In genomic region chr3:142168863-142169521, GRCm38 (mm10) we compare ENCODE assay signal across 9 mouse cellular contexts. TPM values are rescaled to one million over a fixed set of nuclear protein-coding genes. Genes with fewer than 3 reads are reported as not detected.
A peak's percentile ranks its signal among the peaks of the same experiment; 100 is the strongest.
DNase-seq lines count a peak whose midpoint lies in the region; ATAC-seq and TF ChIP-seq lines count a peak whose summit lies in the region.
"Had no signal": no experiment of that assay in that cellular context is flagged by ENCODE, and none has a peak within 500 bp of the region (broad histone marks: within the 10 kb centered on the region; RNA-seq: fewer than 3 reads in every experiment).

Gene Bmpr1b, minus strand, starts transcription at chr3:142169425.

- DNase-seq in MN1 (ENCODE audit: low spot score): peak; percentile 79
- DNase-seq in cerebellum, postnatal 25 days: peak; percentile 40 to 63
- DNase-seq in frontal cortex, postnatal 25 days (ENCODE audit: low spot score in 2 of 2): peak; percentile 47 to 61
- peak; percentile 85 for DNase-seq in hindbrain, embryonic 11.5 days (ENCODE audit: low spot score)
- DNase-seq in layer of hippocampus, postnatal 14 days (ENCODE audit: low spot score in 2 of 2): peak; percentile 57 to 62
- peak; percentile 86 for DNase-seq in lung, postnatal 0 days (ENCODE audit: low spot score)
- DNase-seq in retina, postnatal 1 day: peak; percentile 91
- no peak for DNase-seq in spleen, adult 18-20 months

- peak; percentile 92 for ATAC-seq in hindbrain, embryonic 11.5 days (ENCODE audit: low FRiP score)
- peak; percentile 87 for ATAC-seq in lung, postnatal 0 days

- TF ChIP-seq CTCF in lung, postnatal 0 days (IDR thresholded peaks at IDR 0.05): peak; percentile 68

- H3K27me3 ChIP-seq in hindbrain, embryonic 11.5 days (ENCODE audit: control insufficient read depth, insufficient read depth, low read length): peaks cover 2% of the 10 kb centered on the region; the same call in 1 of the 2 replicates
- H3K27me3 ChIP-seq in lung, postnatal 0 days (replicated peaks; ENCODE audit: insufficient read depth, low read length): no peaks in the 10 kb centered on the region

- peak within 1 kb of the TSS; percentile 72 for H3K27ac ChIP-seq in hindbrain, embryonic 11.5 days (ENCODE audit: low read depth, low read length)
- no peak within 1 kb of the TSS for H3K27ac ChIP-seq in lung, postnatal 0 days (ENCODE audit: low read length)

- H3K4me3 ChIP-seq in hindbrain, embryonic 11.5 days (ENCODE audit: low read depth, low read length): peak within 1 kb of the TSS; percentile 71
- peak within 1 kb of the TSS; percentile 48 for H3K4me3 ChIP-seq in lung, postnatal 0 days (ENCODE audit: low read depth, low read length)

- H3K4me2 ChIP-seq in hindbrain, embryonic 11.5 days (replicated peaks; ENCODE audit: low read depth, low read length): peak within 1 kb of the TSS; percentile 87
- H3K4me2 ChIP-seq in lung, postnatal 0 days (replicated peaks; ENCODE audit: low read depth, low read length): peak within 1 kb of the TSS; percentile 94

- H3K36me3 ChIP-seq in hindbrain, embryonic 11.5 days (ENCODE audit: control insufficient read depth, insufficient read depth, low read length): no peaks in the 10 kb centered on the region
- H3K36me3 ChIP-seq in lung, postnatal 0 days (ENCODE audit: insufficient read depth, low read length): no peaks in the 10 kb centered on the region
- H3K36me3 ChIP-seq: G1E had no signal

- TF ChIP-seq EP300 in lung, postnatal 0 days (IDR thresholded peaks at IDR 0.05): no peak

- no peaks in the 10 kb centered on the region for H3K4me1 ChIP-seq in hindbrain, embryonic 11.5 days (replicated peaks; ENCODE audit: control insufficient read depth, insufficient read depth, low read length)
- H3K4me1 ChIP-seq in lung, postnatal 0 days (ENCODE audit: insufficient read depth, low read depth, low read length): peaks cover 3% of the 10 kb centered on the region; the same call in 1 of the 2 replicates

- H3K9ac ChIP-seq in hindbrain, embryonic 11.5 days (ENCODE audit: low read depth, low read length): peak within 1 kb of the TSS; percentile 81
- no peak within 1 kb of the TSS; the same call in 1 of the 2 replicates for H3K9ac ChIP-seq in lung, postnatal 0 days (replicated peaks; ENCODE audit: low read depth)

- under 1% methylated on average over 49 of the region's 65 CpGs for WGBS in hindbrain, embryonic 11.5 days
- 0% methylated on average over 35 of the region's 65 CpGs for WGBS in lung, postnatal 0 days

- no peaks in the 10 kb centered on the region for H3K9me3 ChIP-seq in hindbrain, embryonic 11.5 days (ENCODE audit: control insufficient read depth, low read length)
- H3K9me3 ChIP-seq in lung, postnatal 0 days (ENCODE audit: low read length): no peaks in the 10 kb centered on the region
- H3K9me3 ChIP-seq: G1E had no signal

RNA-seq across cellular contexts. Expression of gene Bmpr1b, which starts in this region (rescaled TPM):
- 11.0 and 14.4 TPM in 2 replicates for polyA plus RNA-seq in hindbrain, embryonic 11.5 days (2014; fragmentation: Nextera tagmentation; extraction: Ambion mirVana)
- total RNA-seq in layer of hippocampus, postnatal 14 days (2021): 10 to 100 TPM; 14.2 to 14.5 TPM
- 1.8 and 1.9 TPM in 2 replicates for polyA plus RNA-seq in lung, postnatal 0 days (2015; fragmentation: Nextera tagmentation; extraction: Ambion mirVana)
- polyA plus RNA-seq: G1E had no signal

Comparison
In these comparisons a context has a peak if more than half of its experiments do, and no peak if none do; other contexts are left out.
1. DNase-seq: peak in MN1 (single experiment), cerebellum, postnatal 25 days (2 of 2), frontal cortex, postnatal 25 days (2 of 2), hindbrain, embryonic 11.5 days (single experiment), layer of hippocampus, postnatal 14 days (2 of 2), lung, postnatal 0 days (single experiment) and retina, postnatal 1 day (single experiment); none in spleen, adult 18-20 months (0 of 2).